Mouse (Mus musculus): ENCODE data around the gene Atp5d. TPM values are rescaled to one million over a fixed set of nuclear protein-coding genes. Genes with fewer than 3 reads are reported as not detected.
A peak's percentile ranks its signal among the peaks of the same experiment; 100 is the strongest.

Atp5d gene
- 1,000 to 10,000 TPM; 1,168 to 1,183 TPM for total RNA-seq (2021)
- long read RNA-seq, experiment 1, transcript Atp5d-201 (4 exons, 931 nt), result major isoform, 958 of 999 reads
- long read RNA-seq, experiment 1, partial matches to known transcripts, result 8 of 999 reads
- long read RNA-seq, experiment 1, other reads (novel, unspliced or antisense), result 29 of 999 reads
- long read RNA-seq, experiment 2, transcript Atp5d-201 (4 exons, 931 nt), result major isoform, 712 of 753 reads
- long read RNA-seq, experiment 2, partial matches to known transcripts, result 30 of 753 reads
- long read RNA-seq, experiment 2, other reads (novel, unspliced or antisense), result 8 of 753 reads

DNA sequence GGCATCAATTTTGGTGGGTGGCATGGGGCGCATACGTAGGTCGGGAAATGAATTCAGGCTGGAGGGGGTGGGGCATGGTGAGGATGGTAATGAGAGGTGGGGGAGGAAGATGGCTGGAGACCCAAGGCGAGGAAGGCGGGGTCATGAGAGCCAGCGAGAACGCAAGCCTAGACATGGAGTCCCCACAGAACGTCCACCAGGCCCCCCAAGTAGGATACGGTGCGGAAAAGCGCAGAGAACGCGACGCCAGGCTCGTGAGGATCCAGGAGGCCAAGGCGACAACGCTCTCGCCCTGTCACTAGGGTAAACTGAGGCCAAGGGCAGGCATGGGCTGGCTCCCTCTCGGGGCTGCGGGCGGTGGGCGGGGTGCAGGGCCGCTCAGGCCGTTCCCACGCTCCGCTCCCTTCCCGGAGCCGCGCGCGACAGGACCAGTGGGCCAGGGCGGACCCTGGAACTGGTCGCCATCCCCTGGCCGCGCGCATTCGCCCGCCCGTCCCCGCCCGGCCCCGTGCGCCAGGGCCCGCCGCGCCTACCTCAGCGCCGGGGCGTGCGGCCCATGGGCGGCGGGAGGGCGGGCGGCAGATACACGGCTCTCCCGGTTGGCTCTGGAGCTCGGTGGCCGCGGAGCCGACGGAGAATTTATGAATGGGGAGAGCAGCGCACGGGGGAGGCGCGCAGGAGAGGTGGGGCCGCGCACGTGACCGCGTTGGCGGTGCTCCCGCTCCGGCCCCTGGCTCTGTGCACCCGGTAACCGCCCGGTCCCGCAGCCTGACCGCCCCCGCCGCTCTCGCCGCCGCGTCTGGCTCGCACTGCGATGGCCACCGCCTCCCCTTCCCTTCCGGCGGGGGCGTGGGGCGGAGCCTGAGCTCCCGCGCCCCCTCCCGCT, at the start of gene Atp5d:
Gene Atp5d (plus strand): TSS at position 80 of the 886 bp plus-strand sequence.
- DNase-seq, result peak in 1 of 2 experiments; percentile 69
- intact Hi-C loops (cut with DNase I), result loop anchor here (10.0 kb wide), 1 partner anchor 174 kb away; the partner anchor contains the start of gene Wdr18

DNA sequence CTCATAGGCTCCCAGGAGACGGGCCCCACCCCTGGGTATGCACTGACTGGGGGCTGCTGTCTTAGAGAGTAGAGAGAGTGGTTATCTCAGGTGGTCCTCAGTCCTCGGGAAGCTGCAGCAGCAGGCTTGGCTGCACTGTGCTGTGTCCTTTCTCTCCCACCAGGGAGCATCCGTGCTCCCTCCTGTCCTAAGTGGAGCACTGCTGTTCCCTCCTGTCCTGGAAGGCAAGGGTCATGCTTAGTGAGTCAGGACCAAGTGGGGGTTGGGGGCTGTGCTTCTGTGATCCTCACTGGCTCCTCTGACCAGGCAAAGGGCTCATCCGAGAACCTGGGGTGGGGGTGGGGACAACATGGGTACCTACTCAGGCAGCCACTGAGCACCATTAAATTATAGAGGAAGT, 49.3 kb upstream of the Atp5d start:
- intact Hi-C loops (cut with DNase I), result no loop called here
- DNase-seq, result no peak

DNA sequence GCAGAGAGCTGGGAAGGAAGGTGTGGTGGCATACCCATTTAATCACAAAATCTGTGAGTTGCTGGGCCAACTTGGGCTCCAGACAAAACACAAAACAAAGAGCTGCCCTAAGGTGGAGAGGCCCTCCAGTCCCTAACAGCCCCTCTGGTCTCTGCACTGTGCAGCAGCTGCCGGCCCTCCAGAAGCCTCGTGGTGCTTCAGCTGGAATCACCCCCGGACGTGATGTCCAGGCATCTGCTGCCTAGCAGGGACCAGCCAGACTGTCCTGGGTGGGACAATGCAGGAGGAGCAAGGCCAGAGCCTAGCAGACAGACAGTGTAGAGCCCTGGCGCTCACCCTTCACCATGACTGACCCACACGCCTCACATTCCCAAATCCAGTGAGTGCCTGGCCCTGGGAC, 46.9 kb upstream of the Atp5d start:
- DNase-seq, result no peak
- intact Hi-C loops (cut with DNase I), result no loop called here

DNA sequence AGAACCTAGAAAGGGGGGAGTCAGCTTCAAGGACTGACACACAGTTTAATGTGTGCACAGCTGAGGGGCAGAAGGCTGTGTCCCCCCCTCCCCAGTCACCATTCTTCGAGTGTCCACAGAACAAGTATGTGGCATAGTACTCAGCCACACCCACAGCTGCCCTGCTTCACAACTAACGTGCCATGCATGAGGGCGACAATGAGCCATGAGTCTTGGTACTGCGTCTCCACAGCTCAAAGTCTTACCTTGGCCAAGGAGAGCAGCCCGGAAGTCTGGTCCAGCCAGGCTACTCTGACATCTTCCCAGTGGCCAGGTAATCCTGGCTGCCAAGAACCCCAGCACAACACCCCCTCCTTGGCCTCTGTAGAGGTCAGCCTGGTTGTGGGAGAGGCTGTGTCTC, 45.7 kb upstream of the Atp5d start:
- intact Hi-C loops (cut with DNase I), result no loop called here
- no peak for DNase-seq

DNA sequence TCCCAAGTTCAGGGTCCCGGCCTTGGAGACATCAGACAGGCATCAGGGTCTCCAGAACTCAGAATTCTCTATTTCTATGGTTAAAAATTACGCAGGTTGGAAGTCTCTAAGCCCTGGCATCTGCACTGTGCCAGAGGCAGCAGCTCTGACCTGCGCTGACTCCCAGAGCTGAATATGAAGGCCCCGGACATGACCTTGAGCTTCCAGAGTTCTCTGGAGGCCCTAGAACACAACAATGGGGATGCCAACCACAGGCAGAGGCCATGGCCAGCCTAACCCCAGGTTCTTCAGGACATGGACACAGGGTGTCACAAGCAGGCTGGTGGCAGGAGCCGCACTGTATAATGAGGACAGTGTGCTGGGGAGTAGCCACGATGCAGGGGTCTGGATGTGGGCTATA, 44.3 kb upstream of the Atp5d start:
- DNase-seq, result no peak
- intact Hi-C loops (cut with DNase I), result no loop called here

DNA sequence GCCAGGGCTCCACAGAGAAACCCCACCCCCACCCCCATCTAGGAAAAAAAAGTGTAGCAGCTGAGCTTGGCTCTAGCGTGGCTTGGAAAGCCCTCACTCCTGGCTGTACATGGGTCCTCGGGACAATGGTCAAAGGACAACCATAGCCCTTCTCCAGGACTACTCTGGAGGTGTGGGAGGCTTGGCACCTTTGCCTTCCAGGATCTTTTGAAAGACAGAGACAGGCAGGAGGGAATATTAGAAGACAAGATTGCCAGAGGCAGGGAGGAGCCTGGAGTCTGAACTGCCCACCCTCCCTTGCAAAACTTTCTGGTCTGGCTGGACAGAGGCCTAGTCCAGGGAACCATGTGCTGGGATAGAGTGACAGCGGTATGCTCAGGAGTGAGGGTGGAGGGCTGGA, 43.7 kb upstream of the Atp5d start:
- intact Hi-C loops (cut with DNase I), result no loop called here
- DNase-seq, result no peak

DNA sequence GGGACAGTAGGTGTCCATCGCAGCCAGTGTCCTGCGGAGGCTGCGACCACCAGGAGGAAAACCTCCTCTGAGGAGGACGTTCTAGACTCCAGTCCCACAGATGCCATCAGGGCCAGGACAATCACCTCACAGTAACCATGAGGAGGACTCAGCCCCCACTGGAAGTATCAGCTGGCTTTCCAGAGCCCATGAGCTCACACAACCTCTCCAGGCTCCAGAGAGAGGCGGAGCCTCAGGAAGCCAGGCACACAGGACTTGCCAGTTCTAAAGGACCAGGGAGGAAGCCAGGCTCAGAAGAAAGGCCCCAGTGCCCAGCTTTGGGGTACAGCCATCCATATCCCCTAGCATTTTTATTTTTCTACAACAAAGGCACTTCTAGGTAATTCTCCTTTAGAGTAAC, 42.9 kb upstream of the Atp5d start:
- intact Hi-C loops (cut with DNase I), result no loop called here
- peak in 1 of 2 experiments; percentile 42 for DNase-seq

DNA sequence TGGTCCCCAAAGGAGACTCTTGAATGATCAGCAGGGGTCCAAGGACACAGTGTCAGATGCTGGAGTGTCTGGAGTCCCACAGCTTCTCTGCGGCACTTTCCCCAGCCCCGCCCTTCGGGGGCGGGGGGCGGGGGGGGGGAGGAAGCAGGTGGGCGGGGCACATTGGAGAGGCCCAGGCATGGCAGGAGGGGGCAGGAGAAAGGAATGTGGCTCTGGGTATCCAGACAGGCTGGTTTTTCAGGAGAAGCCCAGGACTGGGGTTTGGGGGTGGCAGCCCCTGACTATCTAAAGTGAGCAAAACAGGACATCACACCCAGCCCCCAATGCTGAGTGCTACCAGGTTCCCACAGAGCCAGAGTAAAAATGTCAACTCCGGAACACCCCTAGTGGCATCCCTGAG, 41.2 kb upstream of the Atp5d start:
- no peak for DNase-seq
- intact Hi-C loops (cut with DNase I), result loop anchor here (2.0 kb wide), 1 partner anchor 16 kb away; no protein-coding TSS in a partner anchor

DNA sequence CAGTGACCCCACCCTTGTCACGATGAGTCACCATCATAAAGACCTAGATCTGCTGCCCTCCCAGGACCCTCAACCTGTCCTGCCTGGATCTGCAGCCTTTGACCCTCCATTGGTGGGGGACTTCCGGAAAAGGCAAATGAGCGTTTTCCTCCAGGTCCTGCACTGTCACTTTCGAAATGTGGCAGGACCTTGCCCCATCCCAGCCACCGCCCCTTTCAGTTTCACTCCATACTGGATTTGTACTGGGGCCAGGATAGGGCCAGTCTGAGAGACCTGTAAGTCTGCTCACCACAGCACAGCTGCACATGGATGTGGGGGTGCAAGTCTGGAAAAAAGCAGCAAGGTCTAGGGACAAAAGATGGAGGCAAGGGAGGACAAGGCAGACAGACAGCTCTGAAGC, 39.8 kb upstream of the Atp5d start:
- DNase-seq, result no peak
- intact Hi-C loops (cut with DNase I), result no loop called here

DNA sequence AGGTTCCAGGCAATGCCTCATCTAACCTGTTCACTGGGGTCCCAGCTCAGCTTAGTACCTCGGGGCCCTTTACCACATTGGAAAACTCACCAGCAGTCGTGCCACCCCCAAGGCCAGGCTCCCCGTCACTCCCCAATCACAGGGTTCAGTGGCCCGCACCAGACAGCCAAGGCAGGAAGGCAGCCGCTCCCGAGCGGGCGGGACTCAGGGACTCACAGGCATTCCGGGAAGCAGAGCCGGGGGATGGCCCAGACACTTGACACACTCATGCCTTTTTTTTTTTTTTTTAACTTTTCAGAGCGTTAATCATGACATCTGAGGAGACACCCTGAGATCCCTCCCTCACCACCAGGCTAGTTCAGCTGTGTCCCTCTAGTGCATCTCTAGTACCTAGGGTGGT, 37.5 kb upstream of the Atp5d start:
- DNase-seq, result peak; percentile 49 to 51
- intact Hi-C loops (cut with DNase I), result no loop called here

DNA sequence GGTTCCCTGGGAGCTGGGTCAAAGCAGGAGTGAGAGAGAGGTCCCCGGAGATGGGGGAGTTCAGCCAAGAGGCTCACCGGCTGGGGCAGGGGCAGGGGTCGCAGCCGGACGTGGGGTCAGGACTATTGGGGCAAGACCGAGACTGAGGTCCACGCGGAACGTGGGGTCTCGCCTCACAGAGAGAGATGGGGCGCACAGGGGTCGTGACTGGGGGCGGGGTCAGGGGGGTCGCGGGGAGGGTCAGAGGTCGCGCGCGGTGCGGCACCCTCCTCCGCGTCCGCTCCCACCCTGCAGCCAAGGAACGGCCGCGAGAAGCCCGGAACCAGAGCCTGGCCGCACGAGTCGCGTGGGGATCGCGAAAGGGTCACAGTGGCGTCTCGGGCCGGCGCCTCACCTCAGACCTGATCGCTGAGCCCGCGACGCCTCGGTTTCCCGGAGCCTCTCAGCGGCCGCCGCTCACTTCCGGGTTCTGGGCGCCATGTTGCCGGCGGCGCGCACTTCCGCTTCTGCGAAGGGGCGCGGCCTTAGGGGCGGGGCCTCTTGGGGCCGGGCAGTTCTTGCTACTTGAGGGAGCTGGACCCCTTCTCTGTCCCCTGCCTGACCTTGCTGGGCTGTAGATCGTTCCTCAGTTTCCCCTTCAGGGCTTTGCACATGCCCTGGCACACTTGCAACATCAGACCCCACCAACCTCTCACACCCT, 36.1 kb upstream of the Atp5d start:
- peak; percentile 92 to 94 for DNase-seq
- intact Hi-C loops (cut with DNase I), result no loop called here

DNA sequence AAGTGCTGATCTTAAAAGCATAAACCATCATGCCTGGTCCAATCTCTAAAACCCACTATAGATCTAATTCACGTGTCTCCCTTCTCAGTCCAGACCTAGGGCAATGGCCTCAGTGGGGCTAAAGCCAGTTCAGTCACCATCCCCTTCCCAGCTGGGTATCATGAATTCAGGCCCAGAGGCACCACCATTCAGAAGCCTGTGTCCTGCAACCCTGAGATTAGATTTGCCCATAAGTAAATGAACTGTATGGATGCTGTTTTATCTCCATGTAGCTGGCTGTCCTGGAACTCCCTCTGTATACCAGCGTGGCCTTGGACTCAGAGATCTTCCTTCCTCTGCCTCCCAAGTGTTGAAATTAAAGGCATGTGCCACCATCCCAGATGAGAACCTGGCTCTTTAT, 35.4 kb upstream of the Atp5d start:
- intact Hi-C loops (cut with DNase I), result no loop called here
- no peak for DNase-seq

DNA sequence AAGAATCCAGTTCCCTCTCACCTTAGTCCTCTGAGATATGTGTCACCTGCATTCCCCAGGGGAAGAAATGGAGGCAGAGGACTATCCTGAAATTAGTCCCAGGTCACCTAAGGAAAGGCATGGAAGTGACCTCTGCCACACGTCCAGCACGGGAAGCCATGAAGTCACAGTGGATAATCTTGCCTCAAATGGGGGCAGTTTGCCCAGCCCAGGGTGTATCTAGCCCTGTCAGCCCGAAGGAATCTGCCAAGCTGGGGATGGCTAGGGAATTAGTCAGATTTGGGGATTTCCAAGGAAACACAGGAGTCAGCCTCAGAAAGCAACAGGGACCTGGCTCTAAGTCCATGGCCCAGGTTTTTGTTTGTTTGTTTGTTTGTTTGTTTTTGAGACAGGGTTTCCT, 34.3 kb upstream of the Atp5d start:
- intact Hi-C loops (cut with DNase I), result no loop called here
- DNase-seq, result no peak

DNA sequence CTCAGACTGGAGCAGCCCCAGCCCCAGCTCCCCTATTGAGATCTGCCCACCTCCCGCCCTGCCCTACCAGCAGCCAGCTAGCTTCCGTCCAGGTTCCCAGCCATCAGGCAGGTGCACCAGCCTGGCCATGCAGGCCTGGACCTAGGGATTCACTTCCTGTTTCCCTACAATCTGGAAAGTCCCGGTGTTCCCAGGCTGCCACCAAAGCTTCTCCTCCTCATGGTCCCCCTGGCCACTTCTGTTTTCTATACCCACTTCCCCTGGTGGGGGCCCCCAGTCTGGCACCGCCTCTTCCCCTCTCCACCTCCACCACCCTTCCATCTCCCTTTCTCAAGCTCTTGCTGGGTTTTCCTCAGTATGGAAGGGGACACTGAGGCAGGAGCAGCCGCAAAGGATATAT, 33.0 kb upstream of the Atp5d start, which contains the start of gene Sbno2:
Gene Sbno2 (minus strand): TSS at position 112 of the 400 bp plus-strand sequence.
- no peak for DNase-seq
- intact Hi-C loops (cut with DNase I), result no loop called here

DNA sequence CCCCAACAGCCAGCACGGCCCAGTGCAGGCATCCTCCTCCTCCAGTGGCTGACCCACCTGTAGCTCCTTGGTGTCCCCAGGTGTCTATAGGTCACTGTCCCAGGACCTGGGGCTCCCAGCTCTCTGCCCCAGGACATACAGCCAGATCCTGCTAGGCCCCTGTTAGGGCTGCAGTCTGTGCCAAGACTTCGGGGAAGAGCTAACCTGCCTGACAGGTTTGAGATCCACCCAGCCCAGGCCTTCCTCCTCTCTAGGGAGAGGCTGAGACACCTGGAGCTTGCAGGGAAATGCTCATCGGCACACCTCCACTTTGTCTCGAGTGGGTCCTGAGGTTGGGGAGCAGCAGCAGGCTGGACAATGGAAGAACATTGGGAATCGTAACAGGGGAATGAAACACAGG, 32.5 kb upstream of the Atp5d start:
- no peak for DNase-seq
- intact Hi-C loops (cut with DNase I), result no loop called here

DNA sequence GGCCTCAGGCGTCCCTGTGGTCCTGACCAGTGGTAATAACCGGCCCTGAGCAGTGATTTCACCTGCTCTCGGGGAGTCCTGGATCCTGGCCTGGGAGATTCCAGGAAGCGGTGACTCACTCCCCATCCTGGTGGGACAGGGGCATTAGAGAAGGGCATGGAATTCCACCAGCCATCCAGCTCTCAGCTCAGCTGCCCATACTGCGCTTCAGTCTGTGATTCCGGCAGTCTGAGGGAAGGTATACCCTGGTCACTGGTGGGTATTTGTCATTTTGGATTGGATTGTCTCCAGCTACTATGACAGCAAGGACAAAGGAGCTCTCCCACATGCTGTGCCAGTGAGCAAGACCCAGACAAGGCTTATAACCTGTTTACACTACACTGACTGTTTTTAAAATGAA, 30.8 kb upstream of the Atp5d start:
- no peak for DNase-seq
- intact Hi-C loops (cut with DNase I), result no loop called here

DNA sequence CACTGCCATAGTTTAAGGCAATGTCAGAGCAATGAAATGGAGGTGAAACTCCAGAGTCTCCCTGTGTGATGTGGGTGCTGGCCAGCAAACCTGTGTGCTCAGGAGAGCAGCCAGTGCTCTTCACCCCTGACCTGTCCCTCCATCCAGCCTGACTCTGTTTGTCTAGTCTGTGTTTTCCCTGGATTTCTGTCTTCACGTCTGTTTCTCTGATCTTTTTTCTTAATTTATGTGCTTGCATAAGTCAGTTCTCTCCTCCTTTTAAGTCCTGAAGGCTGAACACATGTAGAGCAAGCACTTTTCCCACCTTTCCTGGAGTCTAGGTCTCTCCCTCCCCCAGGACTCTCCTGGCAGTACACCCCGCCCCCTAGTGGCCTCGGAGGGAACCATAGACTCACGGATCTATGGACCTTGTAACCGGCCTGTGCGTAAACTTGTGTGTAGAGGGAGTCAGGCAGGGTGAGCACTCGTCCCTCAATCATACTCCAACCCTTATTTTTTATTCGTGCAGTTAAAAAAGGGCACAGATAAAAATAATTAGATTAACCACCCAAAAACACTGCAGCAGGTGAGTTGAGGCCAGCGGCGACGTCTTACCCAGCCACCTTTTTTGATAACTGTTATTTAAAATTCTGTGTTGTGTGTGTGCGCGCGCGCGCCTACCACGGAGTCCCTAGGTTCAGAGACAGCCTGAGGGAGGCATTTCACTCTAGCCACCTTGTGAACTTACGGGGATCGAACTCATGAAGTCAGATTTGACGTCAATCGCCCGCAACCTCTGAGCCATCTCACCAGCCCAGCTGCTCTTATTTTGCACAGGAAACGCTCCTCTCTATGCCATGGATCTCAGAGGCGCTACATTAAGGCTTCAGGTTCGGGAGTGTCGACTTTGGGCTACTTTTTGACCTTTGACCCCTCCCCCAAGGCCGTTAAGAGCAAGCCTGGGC, 23.8 kb upstream of the Atp5d start:
- DNase-seq, result peak; percentile 93 to 96
- intact Hi-C loops (cut with DNase I), result loop anchor here (2.0 to 5.0 kb wide), 4 partner anchors 42 to 128 kb away; no protein-coding TSS in a partner anchor

DNA sequence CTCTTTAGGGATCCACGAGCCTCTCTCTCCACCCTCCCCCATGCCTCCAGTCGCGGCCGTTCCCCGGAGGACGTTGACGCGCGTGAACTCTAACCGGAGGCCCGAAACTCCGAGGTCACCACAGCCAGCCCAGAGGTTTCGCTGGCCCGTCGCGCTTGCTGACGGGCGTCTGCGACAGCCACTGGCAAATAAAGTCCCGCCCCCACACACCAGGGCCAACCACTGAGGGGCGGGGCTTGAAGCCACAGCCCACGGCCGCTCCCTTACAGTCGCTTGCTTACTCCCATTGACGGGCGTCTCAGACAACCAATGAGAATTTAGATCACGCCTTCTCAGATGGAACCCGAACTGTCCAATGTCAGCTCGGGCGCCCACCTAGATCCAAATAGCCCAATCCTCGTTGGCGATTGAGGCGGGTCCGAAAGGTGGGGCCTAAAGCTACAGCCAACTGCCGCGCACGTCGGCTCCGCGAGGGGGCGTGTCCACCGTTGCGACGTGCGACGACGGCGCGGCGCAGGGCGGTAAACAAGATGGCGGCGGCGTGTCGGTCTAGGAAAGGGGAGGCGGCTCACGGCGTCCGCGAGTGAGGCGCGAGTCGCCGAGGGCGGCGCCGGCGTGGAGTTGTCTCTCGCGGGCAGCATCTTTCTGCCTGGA, 23.0 kb upstream of the Atp5d start, which contains the start of gene Stk11:
Gene Stk11 (plus strand): TSS at position 514 of the 654 bp plus-strand sequence.
- DNase-seq, result peak; percentile 99
- intact Hi-C loops (cut with DNase I), result loop anchor here (2.0 kb wide), 2 partner anchors 61 to 129 kb away; no protein-coding TSS in a partner anchor

DNA sequence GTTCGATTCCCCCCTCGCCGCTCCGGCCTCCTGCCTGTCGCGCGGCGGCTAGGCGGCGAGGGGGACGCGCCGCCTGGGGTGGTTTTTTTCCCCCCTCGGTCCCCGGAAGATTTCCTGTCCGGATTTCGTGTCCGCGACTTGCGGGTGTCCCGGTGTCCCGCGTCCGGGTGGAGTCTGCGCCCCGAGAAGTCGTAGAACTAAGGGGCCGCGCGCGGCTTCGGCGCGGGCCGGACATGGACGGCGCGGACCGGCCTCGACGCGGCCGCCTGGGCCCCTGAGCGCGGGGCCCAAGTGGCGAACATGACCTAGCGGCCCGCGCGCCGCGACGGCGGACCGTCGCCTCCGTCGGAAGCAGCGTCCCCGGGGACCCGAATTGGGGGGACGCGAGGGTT, 22.5 kb upstream of the Atp5d start:
- no peak for DNase-seq
- intact Hi-C loops (cut with DNase I), result loop anchor here (2.0 kb wide), 3 partner anchors 21 to 129 kb away; no protein-coding TSS in a partner anchor
